Mouse (Mus musculus): Measurements from ENCODE around the gene Hspa12b.

DNA sequence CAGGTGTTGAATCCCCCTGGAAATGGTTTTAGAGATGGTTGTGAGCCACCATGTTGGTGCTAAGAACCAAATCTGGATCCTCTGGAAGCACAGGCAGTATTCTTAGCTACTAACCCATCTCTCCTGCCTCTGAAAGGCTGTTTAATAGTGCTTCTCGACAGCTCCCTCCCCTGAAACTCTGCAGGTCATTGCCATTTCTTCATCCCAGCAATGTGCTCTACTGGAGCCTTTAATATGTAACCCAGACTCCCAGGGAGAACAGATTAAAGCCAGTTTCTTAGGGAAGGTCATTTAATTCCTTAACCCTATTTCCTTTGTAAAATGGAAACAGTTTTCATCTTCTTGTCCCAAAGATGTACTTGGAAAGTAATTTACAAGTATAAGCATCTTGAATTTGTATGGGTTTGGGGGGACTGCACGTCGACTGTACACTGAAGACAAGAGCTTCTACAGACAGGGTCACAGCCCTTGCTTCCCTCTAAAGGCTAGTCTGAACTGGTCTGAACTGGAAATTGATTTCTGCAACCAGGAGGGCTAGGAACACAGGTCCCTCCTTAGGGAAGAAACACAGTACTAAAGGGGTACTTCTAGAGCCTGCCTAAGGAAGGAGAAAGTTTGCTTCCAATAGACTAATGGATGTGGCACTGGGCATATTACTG lies 48.3 kb downstream of the Hspa12b start:
- TF ChIP-seq CTCF (IDR thresholded peaks at IDR 0.05; ENCODE audit: low read depth) (no peak), EP300 (IDR thresholded peaks at IDR 0.05; ENCODE audit: low read depth) (no peak)

Data from liver, postnatal 0 days (tissue).